Mouse (Mus musculus): ENCODE measurements at regions not wholly inside any gene's neighbourhood (a gene's known extent, or its start where the extent isn't known, plus 50 kb on each side); places are given as distances from the start of the nearest gene placed in this dataset.

DNA sequence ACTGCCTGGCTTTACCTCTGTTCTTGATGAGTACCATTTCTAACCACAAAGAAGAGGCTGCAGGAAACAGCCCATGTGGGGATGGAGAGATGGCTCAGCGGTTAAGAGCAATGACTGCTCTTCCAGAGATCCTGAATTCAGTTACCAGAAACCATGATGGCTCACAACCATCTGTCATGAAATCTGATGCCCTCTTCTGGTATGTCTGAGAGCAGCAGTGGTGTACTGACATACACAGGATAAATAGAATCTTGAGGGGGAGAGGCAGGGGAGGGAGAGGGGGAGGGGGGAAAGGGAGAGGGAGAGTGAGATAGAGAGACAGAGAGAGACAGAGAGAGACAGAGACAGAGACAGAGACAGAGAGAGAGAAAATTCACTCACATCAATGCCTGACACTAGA is 125.5 kb downstream of the Tsen15 start:
- Histone ChIP-seq H3K9me3 (ENCODE audit: control insufficient read depth, low read length) (no peaks in the 10 kb centered on the region), H3K9ac (ENCODE audit: low read depth, low read length) (no peak overlapping the region), H3K4me2 (no peak overlapping the region), H3K4me3 (ENCODE audit: low read depth, low read length) (no peak overlapping the region), H3K36me3 (ENCODE audit: control insufficient read depth, insufficient read depth, low read length) (no peaks in the 10 kb centered on the region), H3K4me1 (replicated peaks; ENCODE audit: control insufficient read depth, insufficient read depth, low read length) (no peaks in the 10 kb centered on the region), H3K27ac (ENCODE audit: low read depth, low read length) (no peak overlapping the region), H3K27me3 (replicated peaks; ENCODE audit: control insufficient read depth, insufficient read depth, low read length) (no peaks in the 10 kb centered on the region)
- no peak for ATAC-seq (replicated peaks; ENCODE audit: low FRiP score)
- DNase-seq (ENCODE audit: low spot score), result no peak
- 79% methylated on average over 1 of the region's 1 CpGs for WGBS

- ATAC-seq (replicated peaks; ENCODE audit: low FRiP score), result no peak
Measured at GRCm38 (mm10) chr1:152258258-152258657, 128.2 kb downstream of the Tsen15 start.

GRCm38 (mm10) chr1:152253906-152254305 is 132.6 kb downstream of the Tsen15 start:
- H3K9ac ChIP-seq (ENCODE audit: low read depth, low read length), result no peak overlapping the region
- H3K4me3 ChIP-seq (ENCODE audit: low read depth, low read length), result no peak overlapping the region
- no peak for ATAC-seq (replicated peaks; ENCODE audit: low FRiP score)
- no peaks in the 10 kb centered on the region for H3K36me3 ChIP-seq (ENCODE audit: control insufficient read depth, insufficient read depth, low read length)
- H3K27me3 ChIP-seq (replicated peaks; ENCODE audit: control insufficient read depth, insufficient read depth, low read length), result no peaks in the 10 kb centered on the region
- H3K4me2 ChIP-seq, result no peak overlapping the region
- no peak overlapping the region for H3K27ac ChIP-seq (ENCODE audit: low read depth, low read length)
- H3K4me1 ChIP-seq (replicated peaks; ENCODE audit: control insufficient read depth, insufficient read depth, low read length), result no peaks in the 10 kb centered on the region
- 63% methylated on average over 4 of the region's 4 CpGs for WGBS
- H3K9me3 ChIP-seq (ENCODE audit: control insufficient read depth, low read length), result no peaks in the 10 kb centered on the region
- DNase-seq (ENCODE audit: low spot score), result no peak

More at GRCm38 (mm10) chr1:152258258-152258657, 128.2 kb downstream of the Tsen15 start:
- no peak for DNase-seq (ENCODE audit: low spot score)
- no peak overlapping the region for H3K9ac ChIP-seq (ENCODE audit: low read depth, low read length)
- no peaks in the 10 kb centered on the region for H3K36me3 ChIP-seq (ENCODE audit: control insufficient read depth, insufficient read depth, low read length)
- no peak overlapping the region for H3K4me2 ChIP-seq
- WGBS, result 76% methylated on average over 12 of the region's 12 CpGs
- H3K27ac ChIP-seq (ENCODE audit: low read depth, low read length), result no peak overlapping the region
- H3K4me1 ChIP-seq (replicated peaks; ENCODE audit: control insufficient read depth, insufficient read depth, low read length), result no peaks in the 10 kb centered on the region
- H3K4me3 ChIP-seq (ENCODE audit: low read depth, low read length), result no peak overlapping the region
- H3K27me3 ChIP-seq (replicated peaks; ENCODE audit: control insufficient read depth, insufficient read depth, low read length), result no peaks in the 10 kb centered on the region
- H3K9me3 ChIP-seq (ENCODE audit: control insufficient read depth, low read length), result no peaks in the 10 kb centered on the region

GRCm38 (mm10) chr1:152253486-152253885 is 133.0 kb downstream of the Tsen15 start:
- Histone ChIP-seq H3K27ac (ENCODE audit: low read depth, low read length) (no peak overlapping the region), H3K4me2 (no peak overlapping the region), H3K4me3 (ENCODE audit: low read depth, low read length) (no peak overlapping the region), H3K36me3 (ENCODE audit: control insufficient read depth, insufficient read depth, low read length) (no peaks in the 10 kb centered on the region), H3K4me1 (replicated peaks; ENCODE audit: control insufficient read depth, insufficient read depth, low read length) (no peaks in the 10 kb centered on the region), H3K27me3 (replicated peaks; ENCODE audit: control insufficient read depth, insufficient read depth, low read length) (no peaks in the 10 kb centered on the region), H3K9ac (ENCODE audit: low read depth, low read length) (no peak overlapping the region), H3K9me3 (ENCODE audit: control insufficient read depth, low read length) (no peaks in the 10 kb centered on the region)
- no peak for DNase-seq (ENCODE audit: low spot score)
- 65% methylated on average over 4 of the region's 4 CpGs for WGBS
- ATAC-seq (replicated peaks; ENCODE audit: low FRiP score), result no peak

- H3K27me3 ChIP-seq (replicated peaks; ENCODE audit: control insufficient read depth, insufficient read depth, low read length), result no peaks in the 10 kb centered on the region
- no peaks in the 10 kb centered on the region for H3K4me1 ChIP-seq (replicated peaks; ENCODE audit: control insufficient read depth, insufficient read depth, low read length)
- no peak overlapping the region for H3K27ac ChIP-seq (ENCODE audit: low read depth, low read length)
- DNase-seq (ENCODE audit: low spot score), result no peak
- no peak overlapping the region for H3K4me3 ChIP-seq (ENCODE audit: low read depth, low read length)
- no peaks in the 10 kb centered on the region for H3K36me3 ChIP-seq (ENCODE audit: control insufficient read depth, insufficient read depth, low read length)
- no peaks in the 10 kb centered on the region for H3K9me3 ChIP-seq (ENCODE audit: control insufficient read depth, low read length)
- no peak for ATAC-seq (replicated peaks; ENCODE audit: low FRiP score)
- no peak overlapping the region for H3K4me2 ChIP-seq
- WGBS, result 58% methylated on average over 9 of the region's 9 CpGs
- no peak overlapping the region for H3K9ac ChIP-seq (ENCODE audit: low read depth, low read length)
Measured at GRCm38 (mm10) chr1:152252658-152253267, 133.7 kb downstream of the Tsen15 start.

- Histone ChIP-seq H3K36me3 (ENCODE audit: control insufficient read depth, insufficient read depth, low read length) (no peaks in the 10 kb centered on the region), H3K4me3 (ENCODE audit: low read depth, low read length) (no peak overlapping the region), H3K4me2 (no peak overlapping the region), H3K4me1 (replicated peaks; ENCODE audit: control insufficient read depth, insufficient read depth, low read length) (no peaks in the 10 kb centered on the region), H3K9ac (ENCODE audit: low read depth, low read length) (no peak overlapping the region), H3K9me3 (ENCODE audit: control insufficient read depth, low read length) (no peaks in the 10 kb centered on the region), H3K27ac (ENCODE audit: low read depth, low read length) (no peak overlapping the region), H3K27me3 (replicated peaks; ENCODE audit: control insufficient read depth, insufficient read depth, low read length) (no peaks in the 10 kb centered on the region)
- WGBS, result 94% methylated on average over 9 of the region's 9 CpGs
- ATAC-seq (replicated peaks; ENCODE audit: low FRiP score), result no peak
- no peak for DNase-seq (ENCODE audit: low spot score)
Measured at GRCm38 (mm10) chr1:152241026-152241425, 145.5 kb downstream of the Tsen15 start.

DNA sequence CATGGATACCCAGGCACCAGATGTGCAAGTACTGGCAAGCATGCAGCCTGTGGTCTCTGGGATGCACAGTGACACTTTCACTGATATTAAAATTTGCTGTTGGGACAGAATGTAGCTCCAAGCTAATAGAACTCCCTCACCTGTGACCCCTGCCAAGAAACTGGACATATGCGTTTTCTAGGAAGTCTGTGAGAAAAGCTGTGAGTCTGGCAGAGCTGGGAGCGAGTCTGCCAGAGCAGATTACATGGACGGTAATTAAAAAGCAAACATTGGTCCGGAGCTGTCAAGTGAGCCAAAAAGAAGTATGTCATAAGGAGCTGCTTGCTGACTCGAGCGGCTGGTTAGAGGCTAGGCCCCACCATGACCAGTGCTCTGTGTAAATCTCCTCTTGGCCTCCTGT is 147.1 kb downstream of the Tsen15 start:
- Histone ChIP-seq H3K4me3 (ENCODE audit: low read depth, low read length) (no peak overlapping the region), H3K9me3 (ENCODE audit: control insufficient read depth, low read length) (no peaks in the 10 kb centered on the region), H3K27ac (ENCODE audit: low read depth, low read length) (no peak overlapping the region), H3K36me3 (ENCODE audit: control insufficient read depth, insufficient read depth, low read length) (no peaks in the 10 kb centered on the region), H3K4me1 (replicated peaks; ENCODE audit: control insufficient read depth, insufficient read depth, low read length) (no peaks in the 10 kb centered on the region), H3K9ac (ENCODE audit: low read depth, low read length) (no peak overlapping the region), H3K27me3 (replicated peaks; ENCODE audit: control insufficient read depth, insufficient read depth, low read length) (no peaks in the 10 kb centered on the region), H3K4me2 (no peak overlapping the region)
- WGBS, result 80% methylated on average over 6 of the region's 6 CpGs
- ATAC-seq (replicated peaks; ENCODE audit: low FRiP score), result no peak
- no peak for DNase-seq (ENCODE audit: low spot score)

DNA sequence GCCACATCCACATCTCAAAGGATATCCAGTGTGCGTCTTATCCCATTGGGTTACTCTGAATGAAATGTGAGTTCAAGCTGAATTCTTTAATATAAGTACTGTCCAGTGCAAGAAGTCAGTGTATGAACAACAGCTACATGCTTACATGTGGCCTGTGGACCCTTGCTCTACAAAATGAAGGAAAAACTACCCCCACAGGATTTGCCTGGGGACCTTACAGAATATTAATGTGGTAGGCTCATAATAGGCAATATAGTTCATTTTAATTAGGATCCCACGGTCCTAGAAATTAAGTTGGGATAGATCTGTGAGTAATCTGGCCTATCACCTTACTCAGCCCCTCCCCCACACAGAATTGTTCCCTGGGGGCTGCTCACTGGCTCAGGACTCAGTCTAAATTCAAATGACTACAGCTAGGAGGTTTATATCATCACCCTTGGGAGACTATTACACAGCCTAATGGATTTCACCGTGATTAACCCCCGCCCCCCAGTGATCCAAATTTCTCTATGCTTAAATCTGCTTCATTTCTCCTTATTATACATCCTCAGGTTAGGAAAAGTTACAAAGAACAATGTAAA is 145.4 kb upstream of the 1700025G04Rik start:
- Histone ChIP-seq H3K36me3 (ENCODE audit: control insufficient read depth, insufficient read depth, low read length) (no peaks in the 10 kb centered on the region), H3K4me3 (ENCODE audit: low read depth, low read length) (no peak overlapping the region), H3K9ac (ENCODE audit: low read depth, low read length) (no peak overlapping the region), H3K4me2 (no peak overlapping the region), H3K27ac (ENCODE audit: low read depth, low read length) (no peak overlapping the region), H3K4me1 (replicated peaks; ENCODE audit: control insufficient read depth, insufficient read depth, low read length) (no peaks in the 10 kb centered on the region; the same call in 1 of the 2 replicates), H3K27me3 (replicated peaks; ENCODE audit: control insufficient read depth, insufficient read depth, low read length) (no peaks in the 10 kb centered on the region), H3K9me3 (ENCODE audit: control insufficient read depth, low read length) (no peaks in the 10 kb centered on the region)
- 84% methylated on average over 4 of the region's 4 CpGs for WGBS
- ATAC-seq (replicated peaks; ENCODE audit: low FRiP score) (no peak), DNase-seq (ENCODE audit: low spot score) (no peak)

DNA sequence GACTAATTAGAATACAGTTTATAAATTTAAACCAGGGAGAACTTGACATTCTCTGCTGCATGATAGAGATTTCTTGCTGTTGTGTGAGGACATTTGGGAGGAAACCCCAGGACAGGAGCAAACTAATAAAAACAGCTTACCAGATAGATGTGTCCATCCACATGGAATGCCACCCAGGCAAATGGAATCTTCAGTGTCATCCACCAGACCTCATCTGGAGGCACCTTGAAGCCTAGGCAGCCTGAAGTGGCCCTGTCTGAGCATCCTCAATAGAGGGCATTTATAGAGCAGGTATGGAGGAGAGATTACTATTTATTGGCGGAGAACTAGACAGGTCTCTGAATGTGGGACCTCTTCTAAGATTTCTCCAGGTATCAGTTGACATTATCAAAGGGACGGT is 144.8 kb upstream of the 1700025G04Rik start:
- H3K4me2 ChIP-seq, result no peak overlapping the region
- H3K4me3 ChIP-seq (ENCODE audit: low read depth, low read length), result no peak overlapping the region
- ATAC-seq (replicated peaks; ENCODE audit: low FRiP score) (no peak), DNase-seq (ENCODE audit: low spot score) (no peak)
- no peak overlapping the region for H3K27ac ChIP-seq (ENCODE audit: low read depth, low read length)
- H3K27me3 ChIP-seq (replicated peaks; ENCODE audit: control insufficient read depth, insufficient read depth, low read length), result no peaks in the 10 kb centered on the region
- 90% methylated on average over 2 of the region's 2 CpGs for WGBS
- H3K36me3 ChIP-seq (ENCODE audit: control insufficient read depth, insufficient read depth, low read length), result no peaks in the 10 kb centered on the region
- no peaks in the 10 kb centered on the region; the same call in 1 of the 2 replicates for H3K4me1 ChIP-seq (replicated peaks; ENCODE audit: control insufficient read depth, insufficient read depth, low read length)
- H3K9me3 ChIP-seq (ENCODE audit: control insufficient read depth, low read length), result no peaks in the 10 kb centered on the region
- no peak overlapping the region for H3K9ac ChIP-seq (ENCODE audit: low read depth, low read length)

Data from liver, embryonic 11.5 days (tissue).